Mouse (Mus musculus): ENCODE measurements at regions not wholly inside any gene's neighbourhood (a gene's known extent, or its start where the extent isn't known, plus 50 kb on each side); places are given as distances from the start of the nearest gene placed in this dataset.

- Histone ChIP-seq H3K27ac (ENCODE audit: low read depth, low read length) (no peak overlapping the region), H3K27me3 (ENCODE audit: control insufficient read depth, insufficient read depth, low read length) (no peaks in the 10 kb centered on the region), H3K9ac (ENCODE audit: low read depth, low read length) (no peak overlapping the region), H3K36me3 (ENCODE audit: control insufficient read depth, insufficient read depth, low read length) (no peaks in the 10 kb centered on the region), H3K4me3 (ENCODE audit: low read length) (no peak overlapping the region), H3K4me2 (replicated peaks; ENCODE audit: low read depth, low read length) (no peak overlapping the region), H3K9me3 (ENCODE audit: control insufficient read depth, low read length) (no peaks in the 10 kb centered on the region), H3K4me1 (ENCODE audit: control insufficient read depth, insufficient read depth, low read length) (no peaks in the 10 kb centered on the region)
- 68% methylated on average over 1 of the region's 1 CpGs for WGBS
- ATAC-seq (ENCODE audit: low FRiP score, low TSS enrichment), result no peak
Observed at GRCm38 (mm10) chr10:12144691-12145090, 724.5 kb downstream of the Utrn start.

GRCm38 (mm10) chr10:12146942-12147537 is 722.1 kb downstream of the Utrn start:
- H3K36me3 ChIP-seq (ENCODE audit: control insufficient read depth, insufficient read depth, low read length), result no peaks in the 10 kb centered on the region
- H3K9ac ChIP-seq (ENCODE audit: low read depth, low read length), result no peak overlapping the region
- H3K4me3 ChIP-seq (ENCODE audit: low read length), result no peak overlapping the region
- H3K4me1 ChIP-seq (ENCODE audit: control insufficient read depth, insufficient read depth, low read length), result no peaks in the 10 kb centered on the region
- H3K9me3 ChIP-seq (ENCODE audit: control insufficient read depth, low read length), result no peaks in the 10 kb centered on the region
- H3K4me2 ChIP-seq (replicated peaks; ENCODE audit: low read depth, low read length), result no peak overlapping the region
- ATAC-seq (ENCODE audit: low FRiP score, low TSS enrichment), result no peak
- 91% methylated on average over 9 of the region's 9 CpGs for WGBS
- H3K27ac ChIP-seq (ENCODE audit: low read depth, low read length), result no peak overlapping the region
- H3K27me3 ChIP-seq (ENCODE audit: control insufficient read depth, insufficient read depth, low read length), result no peaks in the 10 kb centered on the region

- Histone ChIP-seq H3K36me3 (ENCODE audit: control insufficient read depth, insufficient read depth, low read length) (no peaks in the 10 kb centered on the region), H3K4me1 (ENCODE audit: control insufficient read depth, insufficient read depth, low read length) (no peaks in the 10 kb centered on the region), H3K27ac (ENCODE audit: low read depth, low read length) (no peak overlapping the region), H3K9me3 (ENCODE audit: control insufficient read depth, low read length) (no peaks in the 10 kb centered on the region), H3K4me2 (replicated peaks; ENCODE audit: low read depth, low read length) (no peak overlapping the region), H3K27me3 (ENCODE audit: control insufficient read depth, insufficient read depth, low read length) (no peaks in the 10 kb centered on the region), H3K9ac (ENCODE audit: low read depth, low read length) (no peak overlapping the region), H3K4me3 (ENCODE audit: low read length) (no peak overlapping the region)
- no peak for ATAC-seq (ENCODE audit: low FRiP score, low TSS enrichment)
- 89% methylated on average over 3 of the region's 3 CpGs for WGBS
Observed at GRCm38 (mm10) chr10:12170243-12170642, 698.9 kb downstream of the Utrn start.

- WGBS, result 84% methylated on average over 14 of the region's 14 CpGs
- H3K4me1 ChIP-seq (ENCODE audit: control insufficient read depth, insufficient read depth, low read length), result no peaks in the 10 kb centered on the region
- H3K9ac ChIP-seq (ENCODE audit: low read depth, low read length), result no peak overlapping the region
- no peak for ATAC-seq (ENCODE audit: low FRiP score, low TSS enrichment)
- H3K4me3 ChIP-seq (ENCODE audit: low read length), result no peak overlapping the region
- H3K9me3 ChIP-seq (ENCODE audit: control insufficient read depth, low read length), result no peaks in the 10 kb centered on the region
- no peaks in the 10 kb centered on the region for H3K36me3 ChIP-seq (ENCODE audit: control insufficient read depth, insufficient read depth, low read length)
- H3K27ac ChIP-seq (ENCODE audit: low read depth, low read length), result no peak overlapping the region
- no peaks in the 10 kb centered on the region for H3K27me3 ChIP-seq (ENCODE audit: control insufficient read depth, insufficient read depth, low read length)
- no peak overlapping the region for H3K4me2 ChIP-seq (replicated peaks; ENCODE audit: low read depth, low read length)
Observed at GRCm38 (mm10) chr10:12174200-12174818, 694.9 kb downstream of the Utrn start.

- no peak for ATAC-seq (ENCODE audit: low FRiP score, low TSS enrichment)
- no peaks in the 10 kb centered on the region for H3K36me3 ChIP-seq (ENCODE audit: control insufficient read depth, insufficient read depth, low read length)
- WGBS, result 64% methylated on average over 3 of the region's 3 CpGs
- H3K9me3 ChIP-seq (ENCODE audit: control insufficient read depth, low read length), result no peaks in the 10 kb centered on the region
- no peaks in the 10 kb centered on the region for H3K27me3 ChIP-seq (ENCODE audit: control insufficient read depth, insufficient read depth, low read length)
- no peak overlapping the region for H3K9ac ChIP-seq (ENCODE audit: low read depth, low read length)
- H3K4me2 ChIP-seq (replicated peaks; ENCODE audit: low read depth, low read length), result no peak overlapping the region
- H3K4me1 ChIP-seq (ENCODE audit: control insufficient read depth, insufficient read depth, low read length), result no peaks in the 10 kb centered on the region
- H3K4me3 ChIP-seq (ENCODE audit: low read length), result no peak overlapping the region
- no peak overlapping the region for H3K27ac ChIP-seq (ENCODE audit: low read depth, low read length)
Observed at GRCm38 (mm10) chr10:12175141-12175540, 694.0 kb downstream of the Utrn start.

GRCm38 (mm10) chr10:12177482-12177881 is 691.7 kb downstream of the Utrn start:
- no peak overlapping the region for H3K4me2 ChIP-seq (replicated peaks; ENCODE audit: low read depth, low read length)
- WGBS, result 77% methylated on average over 1 of the region's 1 CpGs
- no peak overlapping the region for H3K9ac ChIP-seq (ENCODE audit: low read depth, low read length)
- no peaks in the 10 kb centered on the region for H3K27me3 ChIP-seq (ENCODE audit: control insufficient read depth, insufficient read depth, low read length)
- no peak overlapping the region for H3K4me3 ChIP-seq (ENCODE audit: low read length)
- no peak for ATAC-seq (ENCODE audit: low FRiP score, low TSS enrichment)
- no peaks in the 10 kb centered on the region for H3K36me3 ChIP-seq (ENCODE audit: control insufficient read depth, insufficient read depth, low read length)
- H3K9me3 ChIP-seq (ENCODE audit: control insufficient read depth, low read length), result no peaks in the 10 kb centered on the region
- H3K4me1 ChIP-seq (ENCODE audit: control insufficient read depth, insufficient read depth, low read length), result no peaks in the 10 kb centered on the region
- H3K27ac ChIP-seq (ENCODE audit: low read depth, low read length), result no peak overlapping the region

- ATAC-seq (ENCODE audit: low FRiP score, low TSS enrichment), result no peak
- 69% methylated on average over 4 of the region's 4 CpGs for WGBS
- no peaks in the 10 kb centered on the region for H3K9me3 ChIP-seq (ENCODE audit: control insufficient read depth, low read length)
- H3K27ac ChIP-seq (ENCODE audit: low read depth, low read length), result no peak overlapping the region
- no peaks in the 10 kb centered on the region for H3K36me3 ChIP-seq (ENCODE audit: control insufficient read depth, insufficient read depth, low read length)
- no peak overlapping the region for H3K9ac ChIP-seq (ENCODE audit: low read depth, low read length)
- no peak overlapping the region for H3K4me2 ChIP-seq (replicated peaks; ENCODE audit: low read depth, low read length)
- H3K27me3 ChIP-seq (ENCODE audit: control insufficient read depth, insufficient read depth, low read length), result no peaks in the 10 kb centered on the region
- no peaks in the 10 kb centered on the region for H3K4me1 ChIP-seq (ENCODE audit: control insufficient read depth, insufficient read depth, low read length)
- no peak overlapping the region for H3K4me3 ChIP-seq (ENCODE audit: low read length)
Observed at GRCm38 (mm10) chr10:12180965-12181364, 688.2 kb downstream of the Utrn start.

- no peak overlapping the region for H3K4me2 ChIP-seq (replicated peaks; ENCODE audit: low read depth, low read length)
- no peaks in the 10 kb centered on the region for H3K27me3 ChIP-seq (ENCODE audit: control insufficient read depth, insufficient read depth, low read length)
- H3K27ac ChIP-seq (ENCODE audit: low read depth, low read length), result no peak overlapping the region
- no peak overlapping the region for H3K9ac ChIP-seq (ENCODE audit: low read depth, low read length)
- H3K4me3 ChIP-seq (ENCODE audit: low read length), result no peak overlapping the region
- no peak for ATAC-seq (ENCODE audit: low FRiP score, low TSS enrichment)
- H3K9me3 ChIP-seq (ENCODE audit: control insufficient read depth, low read length), result no peaks in the 10 kb centered on the region
- WGBS, result 80% methylated on average over 13 of the region's 13 CpGs
- H3K36me3 ChIP-seq (ENCODE audit: control insufficient read depth, insufficient read depth, low read length), result no peaks in the 10 kb centered on the region
- no peaks in the 10 kb centered on the region for H3K4me1 ChIP-seq (ENCODE audit: control insufficient read depth, insufficient read depth, low read length)
Observed at GRCm38 (mm10) chr10:12186918-12187639, 682.1 kb downstream of the Utrn start.

GRCm38 (mm10) chr10:12187669-12188342 is 681.4 kb downstream of the Utrn start:
- Histone ChIP-seq H3K9me3 (ENCODE audit: control insufficient read depth, low read length) (no peaks in the 10 kb centered on the region), H3K4me1 (ENCODE audit: control insufficient read depth, insufficient read depth, low read length) (no peaks in the 10 kb centered on the region), H3K27me3 (ENCODE audit: control insufficient read depth, insufficient read depth, low read length) (no peaks in the 10 kb centered on the region), H3K36me3 (ENCODE audit: control insufficient read depth, insufficient read depth, low read length) (no peaks in the 10 kb centered on the region), H3K9ac (ENCODE audit: low read depth, low read length) (no peak overlapping the region), H3K27ac (ENCODE audit: low read depth, low read length) (no peak overlapping the region), H3K4me3 (ENCODE audit: low read length) (no peak overlapping the region), H3K4me2 (replicated peaks; ENCODE audit: low read depth, low read length) (no peak overlapping the region)
- WGBS, result 78% methylated on average over 8 of the region's 8 CpGs
- no peak for ATAC-seq (ENCODE audit: low FRiP score, low TSS enrichment)
